ENCODE assay signal across 8 mouse cellular contexts in the genomic region with DNA sequence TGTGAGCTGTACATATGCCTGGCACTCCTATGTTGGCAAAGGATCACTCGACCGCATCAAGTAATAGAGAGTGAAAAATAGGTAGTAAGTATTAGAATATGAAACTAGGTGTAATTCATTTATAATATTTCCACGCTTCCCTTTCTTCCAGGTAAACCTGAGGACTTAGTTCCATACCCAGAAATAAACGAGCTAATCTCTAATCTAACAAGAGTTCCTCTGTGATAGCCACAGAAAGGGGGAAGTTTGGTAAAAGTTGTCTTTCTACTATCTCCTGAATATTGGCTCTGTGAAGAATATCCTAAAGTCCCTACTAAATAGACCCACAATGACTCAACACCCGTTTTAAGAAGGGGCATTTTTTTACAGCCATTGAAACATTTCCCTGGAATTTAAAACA. TPM values are rescaled to one million over a fixed set of nuclear protein-coding genes. Genes with fewer than 3 reads are reported as not detected.
DNase-seq lines count a peak whose midpoint lies in the region; ATAC-seq and TF ChIP-seq lines count a peak whose summit lies in the region.

No protein-coding gene starts in this region.

- no peaks in the 10 kb centered on the region for H3K9me3 ChIP-seq in heart, postnatal 0 days (replicated peaks; ENCODE audit: control insufficient read depth, low read length)
- H3K9me3 ChIP-seq in G1E (replicated peaks): no peaks in the 10 kb centered on the region
- no peaks in the 10 kb centered on the region for H3K9me3 ChIP-seq in hindbrain, embryonic 11.5 days (ENCODE audit: control insufficient read depth, low read length)
- no peaks in the 10 kb centered on the region for H3K9me3 ChIP-seq in midbrain, embryonic 10.5 days (replicated peaks)

- H3K27ac ChIP-seq in heart, postnatal 0 days (ENCODE audit: low read depth): peak overlapping the region; percentile 95
- no peak overlapping the region for H3K27ac ChIP-seq in hindbrain, embryonic 11.5 days (ENCODE audit: low read depth, low read length)
- peak overlapping the region; percentile 94 for H3K27ac ChIP-seq in midbrain, embryonic 10.5 days (replicated peaks)

- H3K27me3 ChIP-seq in heart, postnatal 0 days (ENCODE audit: control insufficient read depth, insufficient read depth, low read length): no peaks in the 10 kb centered on the region
- H3K27me3 ChIP-seq in G1E (ENCODE audit: insufficient read depth, low read length): no peaks in the 10 kb centered on the region; the same call in 1 of the 2 replicates
- H3K27me3 ChIP-seq in hindbrain, embryonic 11.5 days (ENCODE audit: control insufficient read depth, insufficient read depth, low read length): no peaks in the 10 kb centered on the region
- H3K27me3 ChIP-seq in midbrain, embryonic 10.5 days (ENCODE audit: low read depth, poor library complexity, severe bottlenecking): no peaks in the 10 kb centered on the region

- TF ChIP-seq CTCF in heart, postnatal 0 days (IDR thresholded peaks at IDR 0.05; ENCODE audit: low read depth): no peak
- TF ChIP-seq CTCF in G1E (IDR thresholded peaks at IDR 0.05; ENCODE audit: low read depth, low read length): no peak

- H3K9ac ChIP-seq in heart, postnatal 0 days (replicated peaks; ENCODE audit: low read depth, low read length): peak overlapping the region; percentile 90; the same call in 1 of the 2 replicates
- H3K9ac ChIP-seq in hindbrain, embryonic 11.5 days (ENCODE audit: low read depth, low read length): peak overlapping the region; percentile 81

- DNase-seq in heart, postnatal 0 days (ENCODE audit: low spot score): no peak
- no peak for DNase-seq in heart, adult 18-20 months
- no peak for DNase-seq in G1E (ENCODE audit: low spot score)
- no peak for DNase-seq in hindbrain, embryonic 11.5 days (ENCODE audit: low spot score)
- DNase-seq in midbrain, embryonic 10.5 days (ENCODE audit: low spot score): no peak
- no peak for DNase-seq in adrenal gland, adult 18-20 months (ENCODE audit: low spot score in 2 of 2)
- DNase-seq in B cell, adult 2 months: no peak

- no peak for ATAC-seq in heart, postnatal 0 days (ENCODE audit: insufficient read depth, low read depth)
- no peak for ATAC-seq in G1E (ENCODE audit: extremely low read depth, insufficient number of reproducible peaks, low FRiP score, poor library complexity, severe bottlenecking)
- ATAC-seq in hindbrain, embryonic 11.5 days (ENCODE audit: low FRiP score): no peak
- no peak for ATAC-seq in frontal cortex, adult (ENCODE audit: low TSS enrichment)

- peak overlapping the region; percentile 82 for H3K4me3 ChIP-seq in heart, postnatal 0 days (ENCODE audit: low read depth, low read length)
- peak overlapping the region; percentile 96 for H3K4me3 ChIP-seq in G1E (ENCODE audit: low read depth, low read length)
- peak overlapping the region; percentile 88 for H3K4me3 ChIP-seq in hindbrain, embryonic 11.5 days (ENCODE audit: low read depth, low read length)
- peak overlapping the region; percentile 91 for H3K4me3 ChIP-seq in midbrain, embryonic 10.5 days

- peaks cover 22% of the 10 kb centered on the region for H3K4me1 ChIP-seq in heart, postnatal 0 days (ENCODE audit: control insufficient read depth, insufficient read depth)
- H3K4me1 ChIP-seq in G1E (ENCODE audit: insufficient read depth, low read depth, low read length): peaks cover 44% of the 10 kb centered on the region
- no peaks in the 10 kb centered on the region for H3K4me1 ChIP-seq in hindbrain, embryonic 11.5 days (replicated peaks; ENCODE audit: control insufficient read depth, insufficient read depth, low read length)
- H3K4me1 ChIP-seq in midbrain, embryonic 10.5 days: peaks cover 34% of the 10 kb centered on the region

- no peak for TF ChIP-seq EP300 in heart, postnatal 0 days (IDR thresholded peaks at IDR 0.05; ENCODE audit: low read depth)

- peak overlapping the region; percentile 59 for H3K4me2 ChIP-seq in heart, postnatal 0 days (ENCODE audit: low read depth, low read length)
- H3K4me2 ChIP-seq in hindbrain, embryonic 11.5 days (replicated peaks; ENCODE audit: low read depth, low read length): peak overlapping the region; percentile 71

- WGBS in heart, postnatal 0 days: 50% methylated on average over 5 of the region's 5 CpGs
- WGBS in hindbrain, embryonic 11.5 days: 64% methylated on average over 5 of the region's 5 CpGs
- WGBS in midbrain, embryonic 10.5 days: 69% methylated on average over 5 of the region's 5 CpGs

- no peaks in the 10 kb centered on the region; the same call in 1 of the 2 replicates for H3K36me3 ChIP-seq in heart, postnatal 0 days (replicated peaks; ENCODE audit: control insufficient read depth, insufficient read depth, low read length)
- H3K36me3 ChIP-seq in G1E (replicated peaks): peaks cover 30% of the 10 kb centered on the region
- no peaks in the 10 kb centered on the region for H3K36me3 ChIP-seq in hindbrain, embryonic 11.5 days (ENCODE audit: control insufficient read depth, insufficient read depth, low read length)
- H3K36me3 ChIP-seq in midbrain, embryonic 10.5 days: 0 out of 2 replicates have a peak, but pooled peaks cover 3% of the 10 kb centered on the region

RNA-seq across cellular contexts. Expression of a gene that starts 0.7 kb away (rescaled TPM):
- 30.2 and 41.0 TPM in 2 replicates for total RNA-seq in heart, postnatal 0 days (2014; rRNA removed; ENCODE audit: low replicate concordance)
- polyA plus RNA-seq in heart, postnatal 0 days (2015; fragmentation: Nextera tagmentation; extraction: Ambion mirVana): 35.8 and 37.4 TPM in 2 replicates
- 10 to 100 TPM; 18.9 to 19.7 TPM for total RNA-seq in heart, adult 18-20 months (2021)
- total RNA-seq in G1E (2014; fragmentation: Nextera tagmentation) (254 and 274 TPM in 2 replicates), G1E (2017) (413 and 481 TPM in 2 replicates)
- 36.8 and 37.9 TPM in 2 replicates for polyA plus RNA-seq in G1E (2012)
- 199 and 224 TPM in 2 replicates for polyA plus RNA-seq in hindbrain, embryonic 11.5 days (2014; fragmentation: Nextera tagmentation; extraction: Ambion mirVana)
- 204 and 211 TPM in 2 replicates for polyA plus RNA-seq in midbrain, embryonic 10.5 days (2016; fragmentation: Nextera tagmentation; extraction: Ambion mirVana)
- total RNA-seq in adrenal gland, adult 18-20 months (2021): 100 to 1,000 TPM; 160 to 166 TPM

RNA-seq across cellular contexts. Expression of a gene that starts 8.0 kb away (rescaled TPM):
- 0.04 TPM in 1 of 2 replicates, not detected in the other for total RNA-seq in heart, postnatal 0 days (2014; rRNA removed; ENCODE audit: low replicate concordance)
- 0.05 and 0.11 TPM in 2 replicates for polyA plus RNA-seq in heart, postnatal 0 days (2015; fragmentation: Nextera tagmentation; extraction: Ambion mirVana)
- total RNA-seq in heart, adult 18-20 months (2021): not detected
- not detected in 2 replicates for total RNA-seq in G1E (2014; fragmentation: Nextera tagmentation)
- under 0.01 and 0.11 TPM in 2 replicates for total RNA-seq in G1E (2017)
- polyA plus RNA-seq in G1E (2012): not detected in 2 replicates
- polyA plus RNA-seq in hindbrain, embryonic 11.5 days (2014; fragmentation: Nextera tagmentation; extraction: Ambion mirVana): 0.34 and 0.57 TPM in 2 replicates
- 0.33 and 0.41 TPM in 2 replicates for polyA plus RNA-seq in midbrain, embryonic 10.5 days (2016; fragmentation: Nextera tagmentation; extraction: Ambion mirVana)
- under 1 TPM; 0.19 to 0.23 TPM for total RNA-seq in adrenal gland, adult 18-20 months (2021)

RNA-seq across cellular contexts. Expression of a gene that starts 39.5 kb away (rescaled TPM):
- 5.0 and 11.9 TPM in 2 replicates for total RNA-seq in heart, postnatal 0 days (2014; rRNA removed; ENCODE audit: low replicate concordance)
- polyA plus RNA-seq in heart, postnatal 0 days (2015; fragmentation: Nextera tagmentation; extraction: Ambion mirVana): 3.5 and 3.8 TPM in 2 replicates
- total RNA-seq in heart, adult 18-20 months (2021): 10 to 100 TPM; 18.2 to 19.4 TPM
- total RNA-seq in G1E (2014; fragmentation: Nextera tagmentation) (0.29 and 0.98 TPM in 2 replicates), G1E (2017) (0.66 and 0.99 TPM in 2 replicates)
- 0.46 and 0.51 TPM in 2 replicates for polyA plus RNA-seq in G1E (2012)
- 4.2 and 6.0 TPM in 2 replicates for polyA plus RNA-seq in hindbrain, embryonic 11.5 days (2014; fragmentation: Nextera tagmentation; extraction: Ambion mirVana)
- 4.1 and 4.5 TPM in 2 replicates for polyA plus RNA-seq in midbrain, embryonic 10.5 days (2016; fragmentation: Nextera tagmentation; extraction: Ambion mirVana)
- total RNA-seq in adrenal gland, adult 18-20 months (2021): 10 to 100 TPM; 23.1 to 23.5 TPM

RNA-seq across cellular contexts. Expression of a gene that starts 54.1 kb away (rescaled TPM):
- total RNA-seq in heart, postnatal 0 days (2014; rRNA removed; ENCODE audit: low replicate concordance): 0.19 TPM in 1 of 2 replicates, not detected in the other
- polyA plus RNA-seq in heart, postnatal 0 days (2015; fragmentation: Nextera tagmentation; extraction: Ambion mirVana): 0.45 and 1.1 TPM in 2 replicates
- total RNA-seq in heart, adult 18-20 months (2021): under 1 TPM in 1 of 2 experiments, not detected in 1; 0.18 TPM
- 9.0 and 10.2 TPM in 2 replicates for total RNA-seq in G1E (2014; fragmentation: Nextera tagmentation)
- total RNA-seq in G1E (2017): 2.0 and 4.5 TPM in 2 replicates
- polyA plus RNA-seq in G1E (2012): 0.85 and 2.4 TPM in 2 replicates
- 0.62 and 0.89 TPM in 2 replicates for polyA plus RNA-seq in hindbrain, embryonic 11.5 days (2014; fragmentation: Nextera tagmentation; extraction: Ambion mirVana)
- polyA plus RNA-seq in midbrain, embryonic 10.5 days (2016; fragmentation: Nextera tagmentation; extraction: Ambion mirVana): 0.72 and 1.5 TPM in 2 replicates
- total RNA-seq in adrenal gland, adult 18-20 months (2021): 10 to 100 TPM; 11.0 to 18.6 TPM

RNA-seq across cellular contexts. Expression of a gene that starts 54.3 kb away (rescaled TPM):
- 4.0 and 4.7 TPM in 2 replicates for total RNA-seq in heart, postnatal 0 days (2014; rRNA removed; ENCODE audit: low replicate concordance)
- 3.4 and 3.5 TPM in 2 replicates for polyA plus RNA-seq in heart, postnatal 0 days (2015; fragmentation: Nextera tagmentation; extraction: Ambion mirVana)
- total RNA-seq in heart, adult 18-20 months (2021): 1 to 10 TPM; 5.2 to 5.3 TPM
- 2.9 and 3.9 TPM in 2 replicates for total RNA-seq in G1E (2014; fragmentation: Nextera tagmentation)
- total RNA-seq in G1E (2017): 6.3 and 6.6 TPM in 2 replicates
- polyA plus RNA-seq in G1E (2012): 2.9 and 3.4 TPM in 2 replicates
- polyA plus RNA-seq in hindbrain, embryonic 11.5 days (2014; fragmentation: Nextera tagmentation; extraction: Ambion mirVana): 2.4 and 2.6 TPM in 2 replicates
- 4.9 and 5.0 TPM in 2 replicates for polyA plus RNA-seq in midbrain, embryonic 10.5 days (2016; fragmentation: Nextera tagmentation; extraction: Ambion mirVana)
- total RNA-seq in adrenal gland, adult 18-20 months (2021): 1 to 10 TPM; 7.3 to 8.6 TPM
